Mouse (Mus musculus) embryonic facial prominence, embryonic 11.5 days (tissue): ENCODE results near the gene Phyhd1. TPM values are rescaled to one million over a fixed set of nuclear protein-coding genes. Genes with fewer than 3 reads are reported as not detected.

Experiments used
- ATAC-seq: fragments of 200-750 bp; cut with Nextera tagmentation; replicated peaks from 2 replicates; pipeline ENCODE4 v1.8.0; 2017; ENCODE audit warnings: low read depth; ENCODE audit not compliant: insufficient number of reproducible peaks, low FRiP score, low TSS enrichment
- DNase-seq: peaks from one replicate; pipeline ENCODE4 v3.0.0-alpha.2; 2015; ENCODE audit warnings: low spot score
- H3K27ac ChIP-seq: fragments of 300-500 bp; sonication (generic); replicated peaks from 2 replicates; pipeline ENCODE4 v1.5.1; 2014; ENCODE audit warnings: mild to moderate bottlenecking, low read depth, low read length, control low read depth
- H3K27me3 ChIP-seq: fragments of 300-500 bp; sonication (generic); 2 replicates; pipeline ENCODE4 v1.6.1; 2014; ENCODE audit warnings: mild to moderate bottlenecking, low read length, moderate library complexity, mixed read lengths; ENCODE audit not compliant: control insufficient read depth, insufficient read depth
- H3K36me3 ChIP-seq: fragments of 300-500 bp; sonication (generic); replicated peaks from 2 replicates; pipeline ENCODE4 v1.6.1; 2014; ENCODE audit warnings: low read depth, mild to moderate bottlenecking, low read length, moderate library complexity, mixed read lengths; ENCODE audit not compliant: control insufficient read depth, insufficient read depth
- H3K4me1 ChIP-seq: fragments of 300-500 bp; sonication (generic); 2 replicates; pipeline ENCODE4 v1.6.1; 2014; ENCODE audit warnings: low read length, mixed read lengths; ENCODE audit not compliant: control insufficient read depth, insufficient read depth
- H3K4me2 ChIP-seq: fragments of 300-500 bp; sonication (generic); 2 replicates; pipeline ENCODE4 v1.6.1; 2014; ENCODE audit warnings: low read depth, mild to moderate bottlenecking, control low read depth, low read length, moderate library complexity
- H3K4me3 ChIP-seq: fragments of 300-500 bp; sonication (generic); 2 replicates; pipeline ENCODE4 v1.5.1; 2014; ENCODE audit warnings: low read depth, low read length, control low read depth
- H3K9ac ChIP-seq: fragments of 300-500 bp; sonication (generic); replicated peaks from 2 replicates; pipeline ENCODE4 v1.6.1; 2014; ENCODE audit warnings: mild to moderate bottlenecking, control low read depth, low read length
- H3K9me3 ChIP-seq: fragments of 300-500 bp; sonication (generic); replicated peaks from 2 replicates; pipeline ENCODE4 v1.6.1; 2016; ENCODE audit warnings: mild to moderate bottlenecking, low read length, inconsistent platforms, mixed read lengths; ENCODE audit not compliant: control insufficient read depth
- WGBS: fragments of 180-500 bp; shearing (Covaris S2); extraction: QIAGEN DNeasy Blood & Tissue Kit; methylation state at CpG from one replicate; pipeline ENCODE4 v1.1.7; 2014; 5-methylcytosine and 5-hydroxymethylcytosine counted together
- polyA plus RNA-seq: library from polyadenylated mRNA; unstranded; fragments of >200 nt; fragmentation: Nextera tagmentation; extraction: Ambion mirVana; gene quantifications from 2 replicates; pipeline ENCODE4 v1.2.1, GENCODE M21; 2014

Phyhd1 gene
- polyA plus RNA-seq: 2.3 and 4.5 TPM in 2 replicates

GRCm38 (mm10) chr2:30265767-30266253 is at the start of gene Phyhd1:
Gene Phyhd1 (plus strand): TSS chr2:30266203.
- Histone ChIP-seq H3K9ac (peak within 1 kb of the TSS; percentile 1), H3K36me3 (no peaks in the 10 kb centered on the region; the same call in 1 of the 2 replicates), H3K4me1 (peaks cover 4% of the 10 kb centered on the region; the same call in 1 of the 2 replicates), H3K9me3 (no peaks in the 10 kb centered on the region), H3K4me2 (no peak within 1 kb of the TSS), H3K27ac (peak within 1 kb of the TSS; percentile 63), H3K27me3 (no peaks in the 10 kb centered on the region), H3K4me3 (no peak within 1 kb of the TSS)
- DNase-seq (no peak), ATAC-seq (no peak)
- 39% methylated on average over 5 of the region's 5 CpGs for whole genome bisulfite sequencing

DNA sequence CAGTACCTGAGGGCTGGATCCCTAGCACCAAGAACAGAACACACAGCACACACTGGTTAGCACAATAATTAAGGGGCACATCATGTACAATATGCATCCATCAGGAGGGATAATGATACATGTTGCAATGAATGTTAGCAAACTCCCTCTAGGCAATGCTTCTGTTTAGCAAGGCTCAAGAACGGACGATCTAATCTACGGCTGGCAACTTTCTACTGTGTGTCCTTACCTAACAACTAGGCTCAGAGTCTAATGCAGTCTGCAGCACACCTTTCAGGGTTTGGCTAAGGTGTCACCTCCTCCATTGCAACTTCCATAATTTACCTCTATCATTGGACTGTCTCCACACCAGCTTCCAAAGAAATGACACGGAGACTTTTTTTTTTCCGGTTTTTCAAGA is 49.7 kb upstream of the Phyhd1 start:
- H3K4me2 ChIP-seq: no peak overlapping the region
- 93% methylated on average over 5 of the region's 5 CpGs for WGBS
- no peaks in the 10 kb centered on the region for H3K27me3 ChIP-seq
- no peaks in the 10 kb centered on the region for H3K36me3 ChIP-seq
- H3K9ac ChIP-seq: no peak overlapping the region
- no peak overlapping the region for H3K4me3 ChIP-seq
- no peaks in the 10 kb centered on the region for H3K4me1 ChIP-seq
- no peaks in the 10 kb centered on the region for H3K9me3 ChIP-seq
- no peak for ATAC-seq
- DNase-seq: no peak
- no peak overlapping the region for H3K27ac ChIP-seq

- Histone ChIP-seq H3K4me1 (peaks cover 3% of the 10 kb centered on the region; the same call in 1 of the 2 replicates), H3K4me3 (no peak overlapping the region), H3K27me3 (no peaks in the 10 kb centered on the region), H3K36me3 (no peaks in the 10 kb centered on the region), H3K27ac (no peak overlapping the region), H3K9me3 (no peaks in the 10 kb centered on the region), H3K9ac (no peak overlapping the region), H3K4me2 (no peak overlapping the region)
- DNase-seq (no peak), ATAC-seq (no peak)
- WGBS: 78% methylated on average over 5 of the region's 5 CpGs
Measured at GRCm38 (mm10) chr2:30235593-30235992, 30.4 kb upstream of the Phyhd1 start.

- Histone ChIP-seq H3K27me3 (no peaks in the 10 kb centered on the region), H3K27ac (peak overlapping the region; percentile 57), H3K4me2 (peak overlapping the region; percentile 60), H3K9ac (peak overlapping the region; percentile 76), H3K4me3 (peak overlapping the region; percentile 85), H3K36me3 (no peaks in the 10 kb centered on the region), H3K9me3 (no peaks in the 10 kb centered on the region), H3K4me1 (peaks cover 3% of the 10 kb centered on the region; the same call in 1 of the 2 replicates)
- peak; percentile 46 for DNase-seq
- ATAC-seq: no peak
- WGBS: 3% methylated on average over 18 of the region's 18 CpGs
Measured at GRCm38 (mm10) chr2:30236426-30237198, 29.4 kb upstream of the Phyhd1 start.

GRCm38 (mm10) chr2:30237199-30237880 is 28.7 kb upstream of the Phyhd1 start, which contains the start of gene Lrrc8a:
Gene Lrrc8a (plus strand): TSS chr2:30237715.
- peak; percentile 97 for ATAC-seq
- WGBS: under 1% methylated on average over 66 of the region's 67 CpGs
- peak within 1 kb of the TSS; percentile 85 for H3K4me3 ChIP-seq

DNA sequence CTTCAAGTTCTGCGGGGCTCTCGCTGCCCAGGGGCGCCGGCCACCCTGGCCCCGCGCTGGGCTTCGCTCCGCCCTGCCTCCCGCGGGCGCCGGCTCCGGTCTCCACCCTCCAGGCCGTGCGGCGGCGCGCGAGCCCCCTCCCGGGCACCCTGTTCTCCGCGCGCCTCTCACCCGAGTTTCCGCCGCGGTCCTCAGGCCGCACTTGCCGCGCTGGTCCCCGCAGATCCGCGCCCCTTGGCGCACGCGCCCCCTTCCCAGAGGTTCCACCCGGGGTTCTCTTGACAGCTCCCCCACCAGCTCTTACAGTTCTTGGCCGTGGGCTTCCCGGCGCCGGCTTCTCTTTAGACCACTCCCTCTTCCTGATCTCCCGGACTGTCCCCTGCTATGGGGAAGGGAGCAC is 28.1 kb upstream of the Phyhd1 start:
- Histone ChIP-seq H3K36me3 (no peaks in the 10 kb centered on the region), H3K27ac (peak overlapping the region; percentile 79), H3K27me3 (no peaks in the 10 kb centered on the region), H3K4me1 (peaks cover 3% of the 10 kb centered on the region; the same call in 1 of the 2 replicates), H3K4me3 (peak overlapping the region; percentile 85), H3K9me3 (no peaks in the 10 kb centered on the region), H3K9ac (peak overlapping the region; percentile 86), H3K4me2 (peak overlapping the region; percentile 62)
- under 1% methylated on average over 32 of the region's 42 CpGs for WGBS
- ATAC-seq: peak; percentile 87
- peak; percentile 61 for DNase-seq

More at GRCm38 (mm10) chr2:30237199-30237880, 28.7 kb upstream of the Phyhd1 start, which contains the start of gene Lrrc8a:
- H3K27me3 ChIP-seq: no peaks in the 10 kb centered on the region
- no peaks in the 10 kb centered on the region for H3K9me3 ChIP-seq
- H3K4me2 ChIP-seq: peak within 1 kb of the TSS; percentile 62
- peak within 1 kb of the TSS; percentile 86 for H3K9ac ChIP-seq
- peak within 1 kb of the TSS; percentile 79 for H3K27ac ChIP-seq
- peak; percentile 99 for DNase-seq
- peaks cover 3% of the 10 kb centered on the region; the same call in 1 of the 2 replicates for H3K4me1 ChIP-seq
- no peaks in the 10 kb centered on the region for H3K36me3 ChIP-seq

GRCm38 (mm10) chr2:30238906-30239465 is 27.0 kb upstream of the Phyhd1 start:
- Histone ChIP-seq H3K9me3 (no peaks in the 10 kb centered on the region), H3K27ac (no peak overlapping the region), H3K4me1 (peaks cover 3% of the 10 kb centered on the region; the same call in 1 of the 2 replicates), H3K4me2 (peak overlapping the region; percentile 62), H3K4me3 (peak overlapping the region; percentile 85), H3K36me3 (peaks cover 2% of the 10 kb centered on the region; the same call in 1 of the 2 replicates), H3K27me3 (no peaks in the 10 kb centered on the region), H3K9ac (peak overlapping the region; percentile 86)
- ATAC-seq (no peak), DNase-seq (no peak)
- WGBS: 80% methylated on average over 3 of the region's 3 CpGs
